Mouse (Mus musculus): ENCODE results near the gene Mns1. TPM values are rescaled to one million over a fixed set of nuclear protein-coding genes. Genes with fewer than 3 reads are reported as not detected.

Mns1 gene
- polyA plus RNA-seq, 1 experiment from 2014 or later: 13.7 TPM

- Histone ChIP-seq H3K27me3 (replicated peaks; ENCODE audit: control insufficient read depth, insufficient read depth, low read length) (no peaks in the 10 kb centered on the region), H3K4me3 (ENCODE audit: low read length) (no peak overlapping the region), H3K36me3 (ENCODE audit: control insufficient read depth, insufficient read depth, low read length) (no peaks in the 10 kb centered on the region), H3K27ac (ENCODE audit: low read length) (no peak overlapping the region), H3K9ac (ENCODE audit: low read depth, low read length) (no peak overlapping the region), H3K4me2 (ENCODE audit: low read depth, low read length) (no peak overlapping the region), H3K9me3 (ENCODE audit: control insufficient read depth, low read length) (no peaks in the 10 kb centered on the region), H3K4me1 (ENCODE audit: control insufficient read depth, insufficient read depth, low read length) (no peaks in the 10 kb centered on the region)
- 97% methylated on average over 2 of the region's 2 CpGs for WGBS
- ATAC-seq: no peak
Observed at GRCm38 (mm10) chr9:72462427-72462826, 24.6 kb downstream of the Mns1 start.

DNA sequence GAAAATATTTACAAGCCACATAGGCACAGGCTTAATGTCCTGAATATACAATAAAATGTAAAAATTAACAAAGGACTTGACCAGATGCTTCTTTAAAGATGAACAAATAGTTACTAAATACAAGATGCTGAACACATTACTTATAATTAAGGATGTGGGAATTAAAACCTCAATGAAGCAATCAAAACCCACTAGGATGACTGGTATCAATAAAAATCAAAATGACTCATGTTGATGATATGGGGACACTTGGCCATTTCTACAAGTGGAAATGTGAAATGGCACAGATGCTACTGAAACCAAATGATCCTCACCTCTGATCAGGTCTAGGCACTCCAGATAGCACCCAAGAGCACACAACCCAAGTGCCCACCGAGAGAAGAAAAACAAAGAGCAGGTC is 27.0 kb downstream of the Mns1 start:
- H3K9me3 ChIP-seq (ENCODE audit: control insufficient read depth, low read length): no peaks in the 10 kb centered on the region
- no peaks in the 10 kb centered on the region for H3K36me3 ChIP-seq (ENCODE audit: control insufficient read depth, insufficient read depth, low read length)
- H3K4me3 ChIP-seq (ENCODE audit: low read length): no peak overlapping the region
- no peak overlapping the region for H3K4me2 ChIP-seq (ENCODE audit: low read depth, low read length)
- no peak overlapping the region for H3K27ac ChIP-seq (ENCODE audit: low read length)
- no peaks in the 10 kb centered on the region for H3K4me1 ChIP-seq (ENCODE audit: control insufficient read depth, insufficient read depth, low read length)
- ATAC-seq: no peak
- 84% methylated on average over 1 of the region's 1 CpGs for WGBS
- H3K27me3 ChIP-seq (replicated peaks; ENCODE audit: control insufficient read depth, insufficient read depth, low read length): no peaks in the 10 kb centered on the region
- no peak overlapping the region for H3K9ac ChIP-seq (ENCODE audit: low read depth, low read length)

- Histone ChIP-seq H3K27me3 (replicated peaks; ENCODE audit: control insufficient read depth, insufficient read depth, low read length) (no peaks in the 10 kb centered on the region), H3K27ac (ENCODE audit: low read length) (no peak overlapping the region), H3K9me3 (ENCODE audit: control insufficient read depth, low read length) (no peaks in the 10 kb centered on the region), H3K4me3 (ENCODE audit: low read length) (no peak overlapping the region), H3K4me1 (ENCODE audit: control insufficient read depth, insufficient read depth, low read length) (no peaks in the 10 kb centered on the region), H3K9ac (ENCODE audit: low read depth, low read length) (no peak overlapping the region), H3K4me2 (ENCODE audit: low read depth, low read length) (no peak overlapping the region), H3K36me3 (ENCODE audit: control insufficient read depth, insufficient read depth, low read length) (no peaks in the 10 kb centered on the region)
- ATAC-seq: no peak; the same call in 1 of the 2 replicates
- 86% methylated on average over 4 of the region's 4 CpGs for WGBS
Observed at GRCm38 (mm10) chr9:72465754-72466181, 28.0 kb downstream of the Mns1 start.

- WGBS: 65% methylated on average over 11 of the region's 11 CpGs
- Histone ChIP-seq H3K4me1 (ENCODE audit: control insufficient read depth, insufficient read depth, low read length) (no peaks in the 10 kb centered on the region), H3K36me3 (ENCODE audit: control insufficient read depth, insufficient read depth, low read length) (no peaks in the 10 kb centered on the region), H3K27ac (ENCODE audit: low read length) (no peak overlapping the region), H3K9ac (ENCODE audit: low read depth, low read length) (no peak overlapping the region), H3K27me3 (replicated peaks; ENCODE audit: control insufficient read depth, insufficient read depth, low read length) (no peaks in the 10 kb centered on the region), H3K9me3 (ENCODE audit: control insufficient read depth, low read length) (no peaks in the 10 kb centered on the region), H3K4me3 (ENCODE audit: low read length) (no peak overlapping the region), H3K4me2 (ENCODE audit: low read depth, low read length) (no peak overlapping the region)
- ATAC-seq: no peak
Observed at GRCm38 (mm10) chr9:72467551-72468407, 30.0 kb downstream of the Mns1 start.

GRCm38 (mm10) chr9:72468616-72469015 is 30.8 kb downstream of the Mns1 start:
- H3K9me3 ChIP-seq (ENCODE audit: control insufficient read depth, low read length): no peaks in the 10 kb centered on the region
- 87% methylated on average over 10 of the region's 10 CpGs for WGBS
- no peak overlapping the region for H3K4me3 ChIP-seq (ENCODE audit: low read length)
- no peak overlapping the region for H3K4me2 ChIP-seq (ENCODE audit: low read depth, low read length)
- H3K36me3 ChIP-seq (ENCODE audit: control insufficient read depth, insufficient read depth, low read length): no peaks in the 10 kb centered on the region
- H3K27ac ChIP-seq (ENCODE audit: low read length): no peak overlapping the region
- H3K4me1 ChIP-seq (ENCODE audit: control insufficient read depth, insufficient read depth, low read length): no peaks in the 10 kb centered on the region
- no peaks in the 10 kb centered on the region for H3K27me3 ChIP-seq (replicated peaks; ENCODE audit: control insufficient read depth, insufficient read depth, low read length)
- H3K9ac ChIP-seq (ENCODE audit: low read depth, low read length): no peak overlapping the region
- no peak for ATAC-seq

- WGBS: 97% methylated on average over 1 of the region's 1 CpGs
- no peaks in the 10 kb centered on the region for H3K36me3 ChIP-seq (ENCODE audit: control insufficient read depth, insufficient read depth, low read length)
- no peak for ATAC-seq
- H3K4me3 ChIP-seq (ENCODE audit: low read length): no peak overlapping the region
- no peak overlapping the region for H3K9ac ChIP-seq (ENCODE audit: low read depth, low read length)
- H3K9me3 ChIP-seq (ENCODE audit: control insufficient read depth, low read length): no peaks in the 10 kb centered on the region
- H3K27me3 ChIP-seq (replicated peaks; ENCODE audit: control insufficient read depth, insufficient read depth, low read length): no peaks in the 10 kb centered on the region
- H3K4me1 ChIP-seq (ENCODE audit: control insufficient read depth, insufficient read depth, low read length): no peaks in the 10 kb centered on the region
- H3K27ac ChIP-seq (ENCODE audit: low read length): no peak overlapping the region
- H3K4me2 ChIP-seq (ENCODE audit: low read depth, low read length): no peak overlapping the region
Observed at GRCm38 (mm10) chr9:72469851-72470250, 32.0 kb downstream of the Mns1 start.

GRCm38 (mm10) chr9:72475511-72475910 is 37.7 kb downstream of the Mns1 start:
- H3K4me2 ChIP-seq (ENCODE audit: low read depth, low read length): no peak overlapping the region
- no peak overlapping the region for H3K4me3 ChIP-seq (ENCODE audit: low read length)
- no peak overlapping the region for H3K27ac ChIP-seq (ENCODE audit: low read length)
- 86% methylated on average over 9 of the region's 9 CpGs for WGBS
- H3K36me3 ChIP-seq (ENCODE audit: control insufficient read depth, insufficient read depth, low read length): no peaks in the 10 kb centered on the region
- no peak for ATAC-seq
- H3K4me1 ChIP-seq (ENCODE audit: control insufficient read depth, insufficient read depth, low read length): no peaks in the 10 kb centered on the region
- H3K9me3 ChIP-seq (ENCODE audit: control insufficient read depth, low read length): no peaks in the 10 kb centered on the region
- no peaks in the 10 kb centered on the region for H3K27me3 ChIP-seq (replicated peaks; ENCODE audit: control insufficient read depth, insufficient read depth, low read length)
- H3K9ac ChIP-seq (ENCODE audit: low read depth, low read length): no peak overlapping the region

- no peaks in the 10 kb centered on the region for H3K27me3 ChIP-seq (replicated peaks; ENCODE audit: control insufficient read depth, insufficient read depth, low read length)
- H3K4me2 ChIP-seq (ENCODE audit: low read depth, low read length): no peak overlapping the region
- no peaks in the 10 kb centered on the region for H3K4me1 ChIP-seq (ENCODE audit: control insufficient read depth, insufficient read depth, low read length)
- 78% methylated on average over 6 of the region's 6 CpGs for WGBS
- no peaks in the 10 kb centered on the region for H3K9me3 ChIP-seq (ENCODE audit: control insufficient read depth, low read length)
- no peak overlapping the region for H3K27ac ChIP-seq (ENCODE audit: low read length)
- H3K9ac ChIP-seq (ENCODE audit: low read depth, low read length): no peak overlapping the region
- H3K36me3 ChIP-seq (ENCODE audit: control insufficient read depth, insufficient read depth, low read length): no peaks in the 10 kb centered on the region
- no peak overlapping the region for H3K4me3 ChIP-seq (ENCODE audit: low read length)
- ATAC-seq: no peak
Observed at GRCm38 (mm10) chr9:72477306-72477705, 39.5 kb downstream of the Mns1 start.

DNA sequence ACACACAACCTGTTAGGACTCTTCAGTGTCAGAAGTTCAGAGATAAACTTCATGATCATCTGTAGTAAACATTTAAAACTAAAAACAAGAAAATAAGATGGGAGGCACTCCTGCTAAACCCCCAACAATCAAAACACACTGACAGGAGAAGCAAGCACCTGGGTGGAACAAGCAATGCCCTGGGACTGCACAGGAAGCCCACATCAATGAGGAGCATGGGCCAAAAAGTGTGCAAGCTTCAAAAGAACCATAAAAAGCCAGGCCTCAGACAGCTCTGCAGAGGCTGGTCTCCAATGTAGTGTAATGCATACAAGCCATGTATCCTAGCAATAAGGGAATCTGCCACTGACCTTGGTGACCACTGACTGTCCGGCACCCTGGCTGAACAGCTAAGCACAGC is 41.5 kb downstream of the Mns1 start:
- Histone ChIP-seq H3K4me2 (ENCODE audit: low read depth, low read length) (no peak overlapping the region), H3K9me3 (ENCODE audit: control insufficient read depth, low read length) (no peaks in the 10 kb centered on the region), H3K4me1 (ENCODE audit: control insufficient read depth, insufficient read depth, low read length) (no peaks in the 10 kb centered on the region), H3K9ac (ENCODE audit: low read depth, low read length) (no peak overlapping the region), H3K27ac (ENCODE audit: low read length) (no peak overlapping the region), H3K27me3 (replicated peaks; ENCODE audit: control insufficient read depth, insufficient read depth, low read length) (no peaks in the 10 kb centered on the region), H3K4me3 (ENCODE audit: low read length) (no peak overlapping the region), H3K36me3 (ENCODE audit: control insufficient read depth, insufficient read depth, low read length) (no peaks in the 10 kb centered on the region)
- ATAC-seq: no peak
- WGBS: 89% methylated on average over 1 of the region's 1 CpGs

- peaks cover 9% of the 10 kb centered on the region; the same call in 1 of the 2 replicates for H3K4me1 ChIP-seq (ENCODE audit: control insufficient read depth, insufficient read depth, low read length)
- H3K36me3 ChIP-seq (ENCODE audit: control insufficient read depth, insufficient read depth, low read length): no peaks in the 10 kb centered on the region
- H3K27me3 ChIP-seq (replicated peaks; ENCODE audit: control insufficient read depth, insufficient read depth, low read length): no peaks in the 10 kb centered on the region
- ATAC-seq: no peak
- H3K4me2 ChIP-seq (ENCODE audit: low read depth, low read length): no peak overlapping the region
- H3K9me3 ChIP-seq (ENCODE audit: control insufficient read depth, low read length): no peaks in the 10 kb centered on the region
- H3K27ac ChIP-seq (ENCODE audit: low read length): no peak overlapping the region
- no peak overlapping the region for H3K9ac ChIP-seq (ENCODE audit: low read depth, low read length)
- no peak overlapping the region for H3K4me3 ChIP-seq (ENCODE audit: low read length)
Observed at GRCm38 (mm10) chr9:72488523-72488922, 50.7 kb downstream of the Mns1 start.

Data from intestine, embryonic 16.5 days (tissue).